Mouse (Mus musculus): ENCODE measurements around the gene Kit. TPM values are rescaled to one million over a fixed set of nuclear protein-coding genes. Genes with fewer than 3 reads are reported as not detected.

Gene Kit
- polyA plus RNA-seq (2017; shearing (Covaris generic)), result 1 to 10 TPM; 3.8 to 4.3 TPM

GRCm38 (mm10) chr5:75574852-75575566, at the start of gene Kit:
Gene Kit, plus strand, starts transcription at chr5:75574916.

Data from activated CD4-positive, CD25-positive, alpha-beta regulatory T cell (primary cell).